Mouse (Mus musculus): ENCODE data around the gene Cnnm1.

- TF ChIP-seq CTCF (IDR thresholded peaks at IDR 0.05; ENCODE audit: insufficient read depth, low read length) (no peak), POLR2A (IDR thresholded peaks at IDR 0.05; ENCODE audit: borderline replicate concordance, extremely low read depth, low read depth, low read length) (no peak)
Measured at GRCm38 (mm10) chr19:43407181-43407580, 33.1 kb upstream of the Cnnm1 start.

Data from lung, adult 2 months (tissue).